Mouse (Mus musculus) erythroblast, embryonic 14.5 days (primary cell): ENCODE measurements around the gene Pramel6.

Source experiments
- GATA1 ChIP-seq: IDR thresholded peaks from 2 replicates; pipeline ENCODE4 v1.6.1; 2012; ENCODE audit warnings: low read length, inconsistent platforms, mixed read lengths
- TAL1 ChIP-seq: IDR thresholded peaks from 3 replicates; pipeline ENCODE4 v1.6.1; 2012; ENCODE audit warnings: low read length, inconsistent platforms, mixed read lengths

GRCm38 (mm10) chr2:87461769-87462168 is 44.6 kb upstream of the Pramel6 start:
- no peak for TF ChIP-seq TAL1
- TF ChIP-seq GATA1 = no peak
